Mouse (Mus musculus): ENCODE measurements around the gene Rexo2. TPM values are rescaled to one million over a fixed set of nuclear protein-coding genes. Genes with fewer than 3 reads are reported as not detected.
A peak's percentile ranks its signal among the peaks of the same experiment; 100 is the strongest.

Rexo2 gene
- polyA plus RNA-seq, 1 experiment: 50.7 TPM

- no peak overlapping the region for H3K4me3 ChIP-seq (ENCODE audit: control insufficient read depth, low read depth, low read length)
- H3K4me1 ChIP-seq (ENCODE audit: control insufficient read depth, insufficient read depth, low read length): no peaks in the 10 kb centered on the region
- no peaks in the 10 kb centered on the region for H3K36me3 ChIP-seq (ENCODE audit: control insufficient read depth, insufficient read depth, low read length)
- no peak overlapping the region for H3K27ac ChIP-seq (ENCODE audit: control insufficient read depth, insufficient read depth, low read depth, low read length)
- no peaks in the 10 kb centered on the region for H3K27me3 ChIP-seq (ENCODE audit: control insufficient read depth, insufficient read depth, low read length)
- TF ChIP-seq CTCF (IDR thresholded peaks at IDR 0.05; ENCODE audit: control insufficient read depth, insufficient read depth, insufficient replicate concordance, low read depth, low read length) (no peak), POLR2A (IDR thresholded peaks at IDR 0.05; ENCODE audit: control insufficient read depth, low read depth, low read length) (no peak)
Measured at GRCm38 (mm10) chr9:48455961-48456360, 24.5 kb downstream of the Rexo2 start.

- Histone ChIP-seq H3K4me1 (ENCODE audit: control insufficient read depth, insufficient read depth, low read length) (no peaks in the 10 kb centered on the region), H3K4me3 (ENCODE audit: control insufficient read depth, low read depth, low read length) (peak overlapping the region; percentile 93), H3K27me3 (ENCODE audit: control insufficient read depth, insufficient read depth, low read length) (no peaks in the 10 kb centered on the region), H3K36me3 (ENCODE audit: control insufficient read depth, insufficient read depth, low read length) (no peaks in the 10 kb centered on the region), H3K27ac (ENCODE audit: control insufficient read depth, insufficient read depth, low read depth, low read length) (peak overlapping the region; percentile 24)
- TF ChIP-seq POLR2A (IDR thresholded peaks at IDR 0.05; ENCODE audit: control insufficient read depth, low read depth, low read length) (no peak), CTCF (IDR thresholded peaks at IDR 0.05; ENCODE audit: control insufficient read depth, insufficient read depth, insufficient replicate concordance, low read depth, low read length) (no peak)
Measured at GRCm38 (mm10) chr9:48450066-48450465, 30.4 kb downstream of the Rexo2 start.

- TF ChIP-seq POLR2A (IDR thresholded peaks at IDR 0.05; ENCODE audit: control insufficient read depth, low read depth, low read length): no peak
- Histone ChIP-seq H3K27ac (ENCODE audit: control insufficient read depth, insufficient read depth, low read depth, low read length) (no peak overlapping the region), H3K4me1 (ENCODE audit: control insufficient read depth, insufficient read depth, low read length) (no peaks in the 10 kb centered on the region), H3K27me3 (ENCODE audit: control insufficient read depth, insufficient read depth, low read length) (no peaks in the 10 kb centered on the region), H3K36me3 (ENCODE audit: control insufficient read depth, insufficient read depth, low read length) (no peaks in the 10 kb centered on the region), H3K4me3 (ENCODE audit: control insufficient read depth, low read depth, low read length) (peak overlapping the region; percentile 16; the same call in 1 of the 2 replicates)
Measured at GRCm38 (mm10) chr9:48447783-48448209, 32.6 kb downstream of the Rexo2 start.

- no peak overlapping the region for H3K4me3 ChIP-seq (ENCODE audit: control insufficient read depth, low read depth, low read length)
- H3K27ac ChIP-seq (ENCODE audit: control insufficient read depth, insufficient read depth, low read depth, low read length): no peak overlapping the region
- H3K4me1 ChIP-seq (ENCODE audit: control insufficient read depth, insufficient read depth, low read length): no peaks in the 10 kb centered on the region
- no peaks in the 10 kb centered on the region for H3K36me3 ChIP-seq (ENCODE audit: control insufficient read depth, insufficient read depth, low read length)
- TF ChIP-seq POLR2A (IDR thresholded peaks at IDR 0.05; ENCODE audit: control insufficient read depth, low read depth, low read length) (no peak), CTCF (IDR thresholded peaks at IDR 0.05; ENCODE audit: control insufficient read depth, insufficient read depth, insufficient replicate concordance, low read depth, low read length) (no peak)
- H3K27me3 ChIP-seq (ENCODE audit: control insufficient read depth, insufficient read depth, low read length): no peaks in the 10 kb centered on the region
Measured at GRCm38 (mm10) chr9:48444821-48445220, 35.6 kb downstream of the Rexo2 start.

- H3K27me3 ChIP-seq (ENCODE audit: control insufficient read depth, insufficient read depth, low read length): no peaks in the 10 kb centered on the region
- TF ChIP-seq POLR2A (IDR thresholded peaks at IDR 0.05; ENCODE audit: control insufficient read depth, low read depth, low read length) (no peak), CTCF (IDR thresholded peaks at IDR 0.05; ENCODE audit: control insufficient read depth, insufficient read depth, insufficient replicate concordance, low read depth, low read length) (no peak)
- H3K4me3 ChIP-seq (ENCODE audit: control insufficient read depth, low read depth, low read length): no peak overlapping the region
- H3K4me1 ChIP-seq (ENCODE audit: control insufficient read depth, insufficient read depth, low read length): no peaks in the 10 kb centered on the region
- H3K36me3 ChIP-seq (ENCODE audit: control insufficient read depth, insufficient read depth, low read length): no peaks in the 10 kb centered on the region
- H3K27ac ChIP-seq (ENCODE audit: control insufficient read depth, insufficient read depth, low read depth, low read length): no peak overlapping the region
Measured at GRCm38 (mm10) chr9:48443873-48444272, 36.5 kb downstream of the Rexo2 start.

- Histone ChIP-seq H3K4me1 (ENCODE audit: control insufficient read depth, insufficient read depth, low read length) (no peaks in the 10 kb centered on the region), H3K36me3 (ENCODE audit: control insufficient read depth, insufficient read depth, low read length) (no peaks in the 10 kb centered on the region), H3K27ac (ENCODE audit: control insufficient read depth, insufficient read depth, low read depth, low read length) (no peak overlapping the region), H3K4me3 (ENCODE audit: control insufficient read depth, low read depth, low read length) (no peak overlapping the region), H3K27me3 (ENCODE audit: control insufficient read depth, insufficient read depth, low read length) (no peaks in the 10 kb centered on the region)
- TF ChIP-seq CTCF (IDR thresholded peaks at IDR 0.05; ENCODE audit: control insufficient read depth, insufficient read depth, insufficient replicate concordance, low read depth, low read length) (no peak), POLR2A (IDR thresholded peaks at IDR 0.05; ENCODE audit: control insufficient read depth, low read depth, low read length) (no peak)
Measured at GRCm38 (mm10) chr9:48432449-48432848, 48.0 kb downstream of the Rexo2 start.

- Histone ChIP-seq H3K4me3 (ENCODE audit: control insufficient read depth, low read depth, low read length) (no peak overlapping the region), H3K36me3 (ENCODE audit: control insufficient read depth, insufficient read depth, low read length) (no peaks in the 10 kb centered on the region), H3K27ac (ENCODE audit: control insufficient read depth, insufficient read depth, low read depth, low read length) (no peak overlapping the region), H3K27me3 (ENCODE audit: control insufficient read depth, insufficient read depth, low read length) (no peaks in the 10 kb centered on the region), H3K4me1 (ENCODE audit: control insufficient read depth, insufficient read depth, low read length) (no peaks in the 10 kb centered on the region)
- TF ChIP-seq POLR2A (IDR thresholded peaks at IDR 0.05; ENCODE audit: control insufficient read depth, low read depth, low read length): no peak
- TF ChIP-seq CTCF (IDR thresholded peaks at IDR 0.05; ENCODE audit: control insufficient read depth, insufficient read depth, insufficient replicate concordance, low read depth, low read length): no peak
Measured at GRCm38 (mm10) chr9:48427176-48427575, 53.2 kb downstream of the Rexo2 start.

- H3K36me3 ChIP-seq (ENCODE audit: control insufficient read depth, insufficient read depth, low read length): no peaks in the 10 kb centered on the region
Measured at GRCm38 (mm10) chr9:48423256-48423655, 57.2 kb downstream of the Rexo2 start.

More at GRCm38 (mm10) chr9:48423256-48423655, 57.2 kb downstream of the Rexo2 start:
- H3K27ac ChIP-seq (ENCODE audit: control insufficient read depth, insufficient read depth, low read depth, low read length): no peak overlapping the region
- no peak for TF ChIP-seq POLR2A (IDR thresholded peaks at IDR 0.05; ENCODE audit: control insufficient read depth, low read depth, low read length)
- no peak for TF ChIP-seq CTCF (IDR thresholded peaks at IDR 0.05; ENCODE audit: control insufficient read depth, insufficient read depth, insufficient replicate concordance, low read depth, low read length)
- no peaks in the 10 kb centered on the region for H3K4me1 ChIP-seq (ENCODE audit: control insufficient read depth, insufficient read depth, low read length)
- H3K27me3 ChIP-seq (ENCODE audit: control insufficient read depth, insufficient read depth, low read length): no peaks in the 10 kb centered on the region
- no peak overlapping the region for H3K4me3 ChIP-seq (ENCODE audit: control insufficient read depth, low read depth, low read length)

Measured in testis, adult 2 months (tissue).